Mouse (Mus musculus): Measurements from ENCODE around the gene Fam92b.

Gene Fam92b

GRCm38 (mm10) chr8:120190107-120190809, 13.0 kb upstream of the Fam92b start:
- no peak for DNase-seq (ENCODE audit: low read depth, low spot score)

GRCm38 (mm10) chr8:120189440-120189839, 12.2 kb upstream of the Fam92b start:
- DNase-seq (ENCODE audit: low read depth, low spot score), result no peak

DNA sequence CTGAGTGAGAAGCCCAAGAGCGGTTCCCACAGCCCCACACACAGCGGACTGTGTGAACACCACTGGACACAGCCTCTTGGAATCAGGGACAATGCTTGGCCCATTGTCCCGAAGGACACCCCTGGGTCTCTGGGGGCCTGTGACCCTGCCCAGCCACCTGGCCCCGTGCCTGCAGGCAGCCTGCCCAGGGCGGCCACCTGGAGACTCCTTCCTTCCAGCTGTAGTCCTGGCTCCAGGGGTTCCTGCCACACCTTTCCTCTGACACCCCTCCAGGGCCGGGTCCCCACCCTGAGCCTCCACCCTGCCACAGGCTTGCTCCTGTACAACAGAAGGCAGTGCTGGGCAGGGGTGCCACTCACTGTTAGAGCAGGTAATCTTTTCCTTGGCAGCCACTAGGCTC, 11.2 kb upstream of the Fam92b start:
- no peak for DNase-seq (ENCODE audit: low read depth, low spot score)

DNA sequence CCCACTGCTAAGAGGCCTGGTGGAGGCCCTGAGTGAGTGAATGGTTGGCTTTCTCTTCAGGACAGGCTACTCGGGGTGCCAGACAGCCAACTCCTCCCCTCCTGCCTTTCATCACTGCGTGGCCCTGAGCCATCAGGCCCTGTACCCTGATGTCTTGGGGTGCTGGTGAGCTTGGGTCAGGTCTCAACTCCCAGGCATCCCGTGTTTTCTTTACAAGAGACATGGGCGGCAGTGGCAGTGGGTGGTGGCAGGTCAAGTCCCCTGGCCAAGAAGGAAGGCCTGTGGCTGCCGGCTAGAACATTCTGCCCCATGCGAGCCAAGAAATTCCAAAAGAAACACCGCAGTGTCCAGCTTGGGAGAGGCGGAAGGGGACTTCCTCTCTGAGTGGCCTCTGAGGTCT, 9.2 kb upstream of the Fam92b start:
- DNase-seq (ENCODE audit: low read depth, low spot score), result no peak

GRCm38 (mm10) chr8:120184850-120185792, 7.9 kb upstream of the Fam92b start:
- DNase-seq (ENCODE audit: low read depth, low spot score), result peak; percentile 65

- DNase-seq (ENCODE audit: low read depth, low spot score), result no peak
Measured at GRCm38 (mm10) chr8:120184366-120184765, 7.1 kb upstream of the Fam92b start.

GRCm38 (mm10) chr8:120181861-120182414, 4.7 kb upstream of the Fam92b start:
- no peak for DNase-seq (ENCODE audit: low read depth, low spot score)

- DNase-seq (ENCODE audit: low read depth, low spot score), result no peak
Measured at GRCm38 (mm10) chr8:120181274-120181673, 4.0 kb upstream of the Fam92b start.

GRCm38 (mm10) chr8:120180445-120180970, 3.2 kb upstream of the Fam92b start:
- DNase-seq (ENCODE audit: low read depth, low spot score), result peak; percentile 41

DNA sequence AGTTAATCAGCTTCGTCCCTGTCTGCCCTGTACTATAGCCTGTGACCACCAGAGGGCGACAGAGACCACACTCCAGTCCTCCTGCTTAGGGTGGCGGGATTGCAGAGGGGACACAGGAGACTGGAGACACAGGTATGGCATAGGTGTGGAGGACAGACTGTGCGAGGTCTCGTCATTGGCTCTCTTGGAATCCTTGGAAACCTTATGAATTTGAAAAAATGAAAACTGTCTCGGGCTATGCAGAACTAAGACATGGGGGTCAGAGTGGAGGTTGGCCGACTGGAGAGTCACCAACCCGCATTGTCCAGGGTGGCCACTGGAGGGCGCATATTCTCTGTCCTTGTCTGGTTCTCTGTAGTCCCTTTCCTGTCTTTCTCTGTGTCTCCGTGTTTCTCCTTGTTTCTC, 1.8 kb upstream of the Fam92b start:
- peak; percentile 93 for DNase-seq (ENCODE audit: low read depth, low spot score)

DNA sequence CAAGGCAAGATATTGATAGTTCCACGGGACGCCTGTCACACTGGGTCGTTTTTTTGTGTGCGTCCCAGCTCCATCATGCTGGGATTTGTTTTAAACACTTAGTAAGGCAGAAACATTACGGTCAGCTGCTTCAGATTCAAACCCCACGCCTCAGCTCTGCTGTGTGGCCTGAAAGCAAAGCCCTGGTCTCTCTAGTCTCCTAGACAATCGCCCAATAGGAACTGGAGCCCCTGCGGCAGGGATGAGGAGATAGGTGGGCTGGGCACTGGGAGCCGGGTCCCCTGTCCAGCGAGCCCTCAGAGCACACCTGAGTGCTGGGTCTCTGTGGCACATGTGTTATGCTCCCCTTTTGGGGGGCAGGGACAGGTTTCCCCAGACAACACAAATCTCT, 853 bp upstream of the Fam92b start:
- no peak for DNase-seq (ENCODE audit: low read depth, low spot score)

GRCm38 (mm10) chr8:120176605-120177004, 661 bp downstream of the Fam92b start:
- DNase-seq (ENCODE audit: low read depth, low spot score), result no peak

- DNase-seq (ENCODE audit: low read depth, low spot score), result no peak
Measured at GRCm38 (mm10) chr8:120174606-120175005, 2.7 kb downstream of the Fam92b start.

GRCm38 (mm10) chr8:120173195-120173594, 4.1 kb downstream of the Fam92b start:
- no peak for DNase-seq (ENCODE audit: low read depth, low spot score)

- no peak for DNase-seq (ENCODE audit: low read depth, low spot score)
Measured at GRCm38 (mm10) chr8:120169119-120169518, 8.1 kb downstream of the Fam92b start.

DNA sequence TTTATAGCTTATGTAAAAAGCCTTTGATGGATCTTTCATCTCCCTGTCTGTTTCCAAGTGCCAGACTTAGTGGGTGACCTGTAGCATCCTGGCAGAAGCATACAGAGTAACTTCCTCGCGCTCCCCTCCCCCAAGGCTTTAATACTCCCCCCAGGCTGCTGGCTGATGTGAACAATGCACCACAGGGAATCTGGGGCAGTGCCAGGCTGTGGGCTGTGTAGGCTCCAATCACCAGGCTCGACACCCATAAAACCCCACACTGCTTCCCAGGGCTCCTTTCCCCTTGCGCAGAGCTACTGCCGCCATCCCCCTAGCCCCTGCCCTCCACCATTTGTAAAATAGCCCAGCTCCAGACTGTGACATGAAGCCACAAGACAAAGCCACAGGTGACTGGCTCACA, 9.4 kb downstream of the Fam92b start:
- DNase-seq (ENCODE audit: low read depth, low spot score), result no peak

DNA sequence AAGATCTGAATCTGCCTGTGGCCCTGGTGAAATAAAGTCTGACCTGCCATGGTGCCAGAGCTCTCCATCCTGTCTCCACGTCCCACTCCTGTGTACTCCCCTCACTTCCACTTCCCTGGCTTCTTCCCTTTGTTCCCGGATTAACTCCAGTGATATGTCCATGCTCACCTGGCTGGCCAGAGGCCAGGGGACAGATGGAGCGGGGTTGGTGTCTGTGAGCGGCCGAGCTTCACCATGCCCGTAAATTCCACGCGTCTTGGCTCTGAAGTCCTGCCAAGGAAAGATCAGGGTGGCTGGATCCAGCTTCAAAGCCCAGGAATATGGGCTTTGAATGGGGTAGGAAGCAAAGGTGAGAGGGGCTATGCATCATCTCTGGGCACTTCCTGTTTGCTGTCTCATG, 10.1 kb downstream of the Fam92b start:
- DNase-seq (ENCODE audit: low read depth, low spot score), result no peak

GRCm38 (mm10) chr8:120164026-120164425, 13.2 kb downstream of the Fam92b start:
- no peak for DNase-seq (ENCODE audit: low read depth, low spot score)

GRCm38 (mm10) chr8:120163376-120163775, 13.9 kb downstream of the Fam92b start:
- no peak for DNase-seq (ENCODE audit: low read depth, low spot score)

GRCm38 (mm10) chr8:120162404-120162752, 14.9 kb downstream of the Fam92b start:
- DNase-seq (ENCODE audit: low read depth, low spot score), result no peak

DNA sequence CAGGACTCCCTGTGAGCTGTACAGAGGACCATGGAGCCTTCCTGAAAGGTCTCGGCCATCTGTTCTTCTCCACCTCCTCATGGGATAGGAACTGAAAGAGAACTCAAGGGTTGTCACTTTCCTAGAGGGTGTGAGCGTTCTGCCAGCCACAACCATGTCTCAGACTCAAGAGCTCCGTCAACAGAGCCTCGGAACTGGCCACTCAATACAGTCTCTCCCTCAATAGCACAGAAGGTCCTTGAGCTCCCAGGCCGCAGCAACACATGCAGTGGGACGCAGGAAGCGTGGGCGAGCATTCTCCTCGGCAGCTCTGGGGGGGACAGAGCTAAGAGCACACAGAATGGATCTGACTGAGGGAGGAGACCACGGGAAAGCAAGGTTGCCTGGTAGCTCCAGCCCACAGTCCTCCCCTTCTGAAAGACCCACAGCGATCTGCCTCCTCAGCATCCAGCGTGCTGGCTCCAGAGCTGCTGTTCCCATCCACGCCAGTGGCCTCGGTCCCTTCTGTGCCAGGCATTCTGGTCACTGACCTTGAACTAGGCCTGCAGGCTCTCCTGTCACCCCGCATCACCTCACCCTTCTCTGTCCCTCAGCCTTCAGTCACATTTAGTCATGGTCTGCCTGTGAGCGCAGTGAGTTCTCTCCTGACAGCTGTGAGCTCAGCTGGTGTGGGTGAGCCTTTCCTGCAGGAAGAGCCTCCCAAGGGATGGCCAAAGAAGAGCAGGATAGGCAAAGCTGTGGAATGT, 15.4 kb downstream of the Fam92b start:
- DNase-seq (ENCODE audit: low read depth, low spot score), result no peak

GRCm38 (mm10) chr8:120160366-120160765, 16.9 kb downstream of the Fam92b start:
- DNase-seq (ENCODE audit: low read depth, low spot score), result no peak
